Mouse (Mus musculus): ENCODE results near the gene Zfp738.
"Not testable (repeated sequence)": the region's sequence is repeated elsewhere in the genome, so short reads cannot be mapped to it uniquely, and the experiment has no call there.

Gene Zfp738

GRCm38 (mm10) chr13:67686971-67687370 is at the start of gene Zfp738:
Zfp738 (minus strand) TSS chr13:67687071.
- DNase-seq (ENCODE audit: low spot score): no peak

GRCm38 (mm10) chr13:67734391-67734790 is 47.5 kb upstream of the Zfp738 start:
- not testable (repeated sequence) for DNase-seq (ENCODE audit: low spot score)

- peak; percentile 36 for DNase-seq (ENCODE audit: low spot score)
Measured at GRCm38 (mm10) chr13:67729441-67729840, 42.6 kb upstream of the Zfp738 start.

GRCm38 (mm10) chr13:67728641-67729318 is 41.9 kb upstream of the Zfp738 start, which contains the start of gene Zfp65:
Zfp65 (minus strand) TSS chr13:67729173.
- DNase-seq (ENCODE audit: low spot score): peak; percentile 47

- DNase-seq (ENCODE audit: low spot score): no peak
Measured at GRCm38 (mm10) chr13:67728106-67728505, 41.2 kb upstream of the Zfp738 start.

GRCm38 (mm10) chr13:67725331-67725730 is 38.5 kb upstream of the Zfp738 start:
- DNase-seq (ENCODE audit: low spot score): not testable (repeated sequence)

GRCm38 (mm10) chr13:67723848-67724479 is 37.1 kb upstream of the Zfp738 start:
- peak; percentile 89 for DNase-seq (ENCODE audit: low spot score)

- DNase-seq (ENCODE audit: low spot score): not testable (repeated sequence)
Measured at GRCm38 (mm10) chr13:67683841-67684240, 3.0 kb downstream of the Zfp738 start.

- peak; percentile 83 for DNase-seq (ENCODE audit: low spot score)
Measured at GRCm38 (mm10) chr13:67682959-67683735, 3.7 kb downstream of the Zfp738 start.

GRCm38 (mm10) chr13:67674902-67675301 is 12.0 kb downstream of the Zfp738 start:
- no peak for DNase-seq (ENCODE audit: low spot score)

GRCm38 (mm10) chr13:67652496-67652895 is 34.4 kb downstream of the Zfp738 start:
- DNase-seq (ENCODE audit: low spot score): no peak

- DNase-seq (ENCODE audit: low spot score): peak; percentile 86
Measured at GRCm38 (mm10) chr13:67637294-67638007, 49.4 kb downstream of the Zfp738 start, which contains the start of the genes Gm49345 and Zfp729a. Gm49345 (minus strand) TSS chr13:67637769. Zfp729a (minus strand) TSS chr13:67637791.

- no peak for DNase-seq (ENCODE audit: low spot score)
Measured at GRCm38 (mm10) chr13:67610108-67610507, 76.8 kb downstream of the Zfp738 start.

GRCm38 (mm10) chr13:67609066-67609876 is 77.6 kb downstream of the Zfp738 start, which contains the start of gene Zfp729b:
Zfp729b (minus strand) TSS chr13:67609707.
- peak; percentile 91 for DNase-seq (ENCODE audit: low spot score)

All from urinary bladder, postnatal 14 days (tissue).